Mouse (Mus musculus) forelimb bud, embryonic 11.5 days (tissue): ENCODE results near the gene Gm3095.
"Not testable (repeated sequence)": the region's sequence is repeated elsewhere in the genome, so short reads cannot be mapped to it uniquely, and the experiment has no call there.

Source experiments
- DNase-seq: peaks from one replicate; pipeline ENCODE4 v3.0.0-alpha.2; 2012; ENCODE audit warnings: low read depth, low spot score

Gene Gm3095

GRCm38 (mm10) chr14:3963247-3963646, at the start of gene Gm3095:
Gene Gm3095, plus strand, starts transcription at chr14:3963547.
- DNase-seq: not testable (repeated sequence)

GRCm38 (mm10) chr14:3931456-3931855, 31.9 kb upstream of the Gm3095 start, which contains the start of gene Gm3029:
Gene Gm3029, plus strand, starts transcription at chr14:3931756.
- not testable (repeated sequence) for DNase-seq

GRCm38 (mm10) chr14:3998094-3998493, 34.7 kb downstream of the Gm3095 start, which contains the start of gene Gm3099:
Gene Gm3099, plus strand, starts transcription at chr14:3998394.
- DNase-seq: not testable (repeated sequence)
